Mouse (Mus musculus) stomach, embryonic 14.5 days (tissue): ENCODE measurements around the gene Yipf3. TPM values are rescaled to one million over a fixed set of nuclear protein-coding genes. Genes with fewer than 3 reads are reported as not detected.

Experiments used
- ATAC-seq: fragments of 200-750 bp; cut with Nextera tagmentation; 2 replicates; pipeline ENCODE4 v1.8.0; 2017; ENCODE audit warnings: low read depth, moderate TSS enrichment; ENCODE audit not compliant: insufficient number of reproducible peaks, insufficient read depth, low FRiP score
- H3K27ac ChIP-seq: fragments of 300-500 bp; sonication (generic); 2 replicates; pipeline ENCODE4 v1.5.1; 2014; ENCODE audit warnings: mild to moderate bottlenecking, low read length, moderate library complexity, mixed read lengths
- H3K27me3 ChIP-seq: fragments of 300-500 bp; sonication (generic); 2 replicates; pipeline ENCODE4 v1.6.1; 2014; ENCODE audit warnings: low read length, control low read depth, mixed read lengths; ENCODE audit not compliant: control insufficient read depth, insufficient read depth
- H3K36me3 ChIP-seq: fragments of 300-500 bp; sonication (generic); 2 replicates; pipeline ENCODE4 v1.6.1; 2014; ENCODE audit warnings: mild to moderate bottlenecking, control low read depth, low read length, moderate library complexity, mixed read lengths; ENCODE audit not compliant: control insufficient read depth, insufficient read depth
- H3K4me1 ChIP-seq: fragments of 300-500 bp; sonication (generic); 2 replicates; pipeline ENCODE4 v1.6.1; 2014; ENCODE audit warnings: low read length, control low read depth, mixed read lengths; ENCODE audit not compliant: control insufficient read depth, insufficient read depth
- H3K4me2 ChIP-seq: fragments of 300-500 bp; sonication (generic); replicated peaks from 2 replicates; pipeline ENCODE4 v1.6.1; 2014; ENCODE audit warnings: low read depth, low read length, control low read depth
- H3K4me3 ChIP-seq: fragments of 300-500 bp; sonication (generic); 2 replicates; pipeline ENCODE4 v1.5.1; 2014; ENCODE audit warnings: low read depth, low read length, control low read depth
- H3K9ac ChIP-seq: fragments of 300-500 bp; sonication (generic); replicated peaks from 2 replicates; pipeline ENCODE4 v1.6.1; 2014; ENCODE audit warnings: low read depth, mild to moderate bottlenecking, control low read depth, low read length, moderate library complexity, mixed read lengths
- H3K9me3 ChIP-seq: fragments of 300-500 bp; sonication (generic); 2 replicates; pipeline ENCODE4 v1.6.1; 2016; ENCODE audit warnings: low read depth, low read length, control low read depth; ENCODE audit not compliant: control insufficient read depth
- WGBS: fragments of 180-500 bp; shearing (Covaris S2); extraction: QIAGEN DNeasy Blood & Tissue Kit; methylation state at CpG from one replicate; pipeline ENCODE4 v1.1.7; 2014; 5-methylcytosine and 5-hydroxymethylcytosine counted together
- polyA plus RNA-seq: library from polyadenylated mRNA; unstranded; fragments of >200 nt; fragmentation: Nextera tagmentation; extraction: Ambion mirVana; gene quantifications from 2 replicates; pipeline ENCODE4 v1.2.1, GENCODE M21; 2014

Gene Yipf3
- 104 and 106 TPM in 2 replicates for polyA plus RNA-seq

- Histone ChIP-seq H3K4me2 (peak within 1 kb of the TSS; percentile 76), H3K9me3 (no peaks in the 10 kb centered on the region), H3K9ac (peak within 1 kb of the TSS; percentile 83), H3K4me3 (peak within 1 kb of the TSS; percentile 87), H3K27ac (peak within 1 kb of the TSS; percentile 34; the same call in 1 of the 2 replicates), H3K27me3 (no peaks in the 10 kb centered on the region), H3K4me1 (peaks cover 11% of the 10 kb centered on the region), H3K36me3 (peaks cover 66% of the 10 kb centered on the region)
- under 1% methylated on average over 53 of the region's 53 CpGs for WGBS
- peak; percentile 90 for ATAC-seq
Measured at GRCm38 (mm10) chr17:46247512-46248188, at the start of gene Yipf3, which contains the start of gene Polr1c. Gene Yipf3, plus strand, starts transcription at chr17:46248080. Gene Polr1c, minus strand, starts transcription at chr17:46248054.

- ATAC-seq = no peak
- peak overlapping the region; percentile 64; the same call in 1 of the 2 replicates for H3K9ac ChIP-seq
- H3K27ac ChIP-seq = no peak overlapping the region
- H3K4me3 ChIP-seq = peak overlapping the region; percentile 76; the same call in 1 of the 2 replicates
- no peaks in the 10 kb centered on the region for H3K9me3 ChIP-seq
- H3K27me3 ChIP-seq = no peaks in the 10 kb centered on the region
- H3K4me1 ChIP-seq = peaks cover 14% of the 10 kb centered on the region; the same call in 1 of the 2 replicates
- WGBS = 61% methylated on average over 6 of the region's 6 CpGs
- H3K4me2 ChIP-seq = peak overlapping the region; percentile 83
- peaks cover 35% of the 10 kb centered on the region; the same call in 1 of the 2 replicates for H3K36me3 ChIP-seq
Measured at GRCm38 (mm10) chr17:46201151-46201550, 46.7 kb upstream of the Yipf3 start.

- peaks cover 38% of the 10 kb centered on the region for H3K36me3 ChIP-seq
- H3K9me3 ChIP-seq = no peaks in the 10 kb centered on the region
- peaks cover 14% of the 10 kb centered on the region; the same call in 1 of the 2 replicates for H3K4me1 ChIP-seq
- ATAC-seq = peak; percentile 96
- peak within 1 kb of the TSS; percentile 83 for H3K4me2 ChIP-seq
- no peaks in the 10 kb centered on the region for H3K27me3 ChIP-seq
- H3K27ac ChIP-seq = peak within 1 kb of the TSS; percentile 79
- peak within 1 kb of the TSS; percentile 64 for H3K9ac ChIP-seq
- under 1% methylated on average over 65 of the region's 66 CpGs for WGBS
- H3K4me3 ChIP-seq = peak within 1 kb of the TSS; percentile 76
Measured at GRCm38 (mm10) chr17:46202421-46203071, 45.3 kb upstream of the Yipf3 start, which contains the start of the genes Polh and Xpo5. Gene Polh, minus strand, starts transcription at chr17:46202645. Gene Xpo5, plus strand, starts transcription at chr17:46202782.

GRCm38 (mm10) chr17:46203078-46203477 is 44.8 kb upstream of the Yipf3 start:
- Histone ChIP-seq H3K27ac (peak overlapping the region; percentile 61), H3K9me3 (no peaks in the 10 kb centered on the region), H3K4me1 (peaks cover 14% of the 10 kb centered on the region; the same call in 1 of the 2 replicates), H3K27me3 (no peaks in the 10 kb centered on the region), H3K9ac (peak overlapping the region; percentile 64), H3K4me3 (peak overlapping the region; percentile 76), H3K36me3 (peaks cover 38% of the 10 kb centered on the region), H3K4me2 (peak overlapping the region; percentile 62)
- no peak for ATAC-seq
- under 1% methylated on average over 20 of the region's 20 CpGs for WGBS

- H3K4me3 ChIP-seq = no peak overlapping the region
- H3K36me3 ChIP-seq = peaks cover 57% of the 10 kb centered on the region
- no peak overlapping the region for H3K9ac ChIP-seq
- H3K4me1 ChIP-seq = peaks cover 10% of the 10 kb centered on the region; the same call in 1 of the 2 replicates
- no peaks in the 10 kb centered on the region for H3K27me3 ChIP-seq
- no peak overlapping the region for H3K27ac ChIP-seq
- H3K9me3 ChIP-seq = no peaks in the 10 kb centered on the region
- no peak for ATAC-seq
- no peak overlapping the region for H3K4me2 ChIP-seq
Measured at GRCm38 (mm10) chr17:46206676-46207075, 41.2 kb upstream of the Yipf3 start.

- Histone ChIP-seq H3K27me3 (no peaks in the 10 kb centered on the region), H3K9ac (no peak overlapping the region), H3K36me3 (peaks cover 84% of the 10 kb centered on the region), H3K9me3 (no peaks in the 10 kb centered on the region), H3K4me1 (no peaks in the 10 kb centered on the region), H3K4me3 (no peak overlapping the region), H3K27ac (no peak overlapping the region), H3K4me2 (no peak overlapping the region)
- ATAC-seq = no peak
- 89% methylated on average over 3 of the region's 3 CpGs for WGBS
Measured at GRCm38 (mm10) chr17:46210550-46210949, 37.3 kb upstream of the Yipf3 start.

GRCm38 (mm10) chr17:46221601-46222000 is 26.3 kb upstream of the Yipf3 start:
- Histone ChIP-seq H3K4me3 (no peak overlapping the region), H3K9me3 (no peaks in the 10 kb centered on the region), H3K9ac (no peak overlapping the region), H3K4me2 (no peak overlapping the region), H3K27ac (no peak overlapping the region), H3K4me1 (no peaks in the 10 kb centered on the region), H3K36me3 (peaks cover 86% of the 10 kb centered on the region), H3K27me3 (no peaks in the 10 kb centered on the region)
- 86% methylated on average over 3 of the region's 3 CpGs for WGBS
- ATAC-seq = no peak

GRCm38 (mm10) chr17:46227576-46227975 is 20.3 kb upstream of the Yipf3 start:
- WGBS = 87% methylated on average over 7 of the region's 7 CpGs
- Histone ChIP-seq H3K9ac (no peak overlapping the region), H3K27me3 (no peaks in the 10 kb centered on the region), H3K4me3 (no peak overlapping the region), H3K4me1 (no peaks in the 10 kb centered on the region), H3K4me2 (no peak overlapping the region), H3K27ac (no peak overlapping the region), H3K9me3 (no peaks in the 10 kb centered on the region), H3K36me3 (peaks cover 81% of the 10 kb centered on the region)
- no peak for ATAC-seq
